Mouse (Mus musculus): ENCODE data around the gene Galr3. TPM values are rescaled to one million over a fixed set of nuclear protein-coding genes. Genes with fewer than 3 reads are reported as not detected.
A peak's percentile ranks its signal among the peaks of the same experiment; 100 is the strongest.

Galr3 gene
- total RNA-seq, 2 experiments from 2014 or later, result not detected

- ATAC-seq (replicated peaks; ENCODE audit: low FRiP score, poor library complexity, severe bottlenecking), result no peak
These were observed 9.3 kb downstream of the Galr3 start for GRCm38 (mm10) chr15:79050964-79051363.

GRCm38 (mm10) chr15:79051461-79052360 lies 10.0 kb downstream of the Galr3 start:
- ATAC-seq (replicated peaks; ENCODE audit: low FRiP score, poor library complexity, severe bottlenecking), result no peak

- no peak for ATAC-seq (replicated peaks; ENCODE audit: low FRiP score, poor library complexity, severe bottlenecking)
These were observed 10.7 kb downstream of the Galr3 start for GRCm38 (mm10) chr15:79052366-79052765.

- ATAC-seq (replicated peaks; ENCODE audit: low FRiP score, poor library complexity, severe bottlenecking), result no peak
These were observed 14.9 kb downstream of the Galr3 start for GRCm38 (mm10) chr15:79056601-79057000.

GRCm38 (mm10) chr15:79057850-79058249 lies 16.2 kb downstream of the Galr3 start:
- peak; percentile 61 for ATAC-seq (replicated peaks; ENCODE audit: low FRiP score, poor library complexity, severe bottlenecking)

GRCm38 (mm10) chr15:79060887-79061565 lies 19.3 kb downstream of the Galr3 start:
- ATAC-seq (replicated peaks; ENCODE audit: low FRiP score, poor library complexity, severe bottlenecking), result no peak

GRCm38 (mm10) chr15:79062376-79063159 lies 20.9 kb downstream of the Galr3 start, which contains the start of gene Ankrd54:
Ankrd54 (minus strand) TSS chr15:79062893.
- peak; percentile 92 for ATAC-seq (replicated peaks; ENCODE audit: low FRiP score, poor library complexity, severe bottlenecking)

- no peak for ATAC-seq (replicated peaks; ENCODE audit: low FRiP score, poor library complexity, severe bottlenecking)
These were observed 21.6 kb downstream of the Galr3 start for GRCm38 (mm10) chr15:79063160-79063740.

- no peak for ATAC-seq (replicated peaks; ENCODE audit: low FRiP score, poor library complexity, severe bottlenecking)
These were observed 23.5 kb downstream of the Galr3 start for GRCm38 (mm10) chr15:79065086-79065770.

GRCm38 (mm10) chr15:79066276-79066675 lies 24.6 kb downstream of the Galr3 start:
- ATAC-seq (replicated peaks; ENCODE audit: low FRiP score, poor library complexity, severe bottlenecking), result no peak

- peak; percentile 45 for ATAC-seq (replicated peaks; ENCODE audit: low FRiP score, poor library complexity, severe bottlenecking)
These were observed 25.9 kb downstream of the Galr3 start for GRCm38 (mm10) chr15:79067631-79068030.

GRCm38 (mm10) chr15:79068416-79068815 lies 26.7 kb downstream of the Galr3 start:
- ATAC-seq (replicated peaks; ENCODE audit: low FRiP score, poor library complexity, severe bottlenecking), result peak; percentile 47

GRCm38 (mm10) chr15:79071117-79072039 lies 29.7 kb downstream of the Galr3 start:
- ATAC-seq (replicated peaks; ENCODE audit: low FRiP score, poor library complexity, severe bottlenecking), result no peak

GRCm38 (mm10) chr15:79073752-79074151 lies 32.1 kb downstream of the Galr3 start:
- ATAC-seq (replicated peaks; ENCODE audit: low FRiP score, poor library complexity, severe bottlenecking), result no peak

- ATAC-seq (replicated peaks; ENCODE audit: low FRiP score, poor library complexity, severe bottlenecking), result no peak
These were observed 32.8 kb downstream of the Galr3 start for GRCm38 (mm10) chr15:79074446-79074845.

GRCm38 (mm10) chr15:79074913-79075532 lies 33.3 kb downstream of the Galr3 start, which contains the start of gene Eif3l:
Eif3l (plus strand) TSS chr15:79075179.
- peak; percentile 94 for ATAC-seq (replicated peaks; ENCODE audit: low FRiP score, poor library complexity, severe bottlenecking)

- ATAC-seq (replicated peaks; ENCODE audit: low FRiP score, poor library complexity, severe bottlenecking), result 0 out of 2 replicates have a peak, but pooled peaks have one; percentile 33
These were observed 34.1 kb downstream of the Galr3 start for GRCm38 (mm10) chr15:79075658-79076365.
